Mouse (Mus musculus) brain, adult 2 months (tissue): ENCODE data around the gene Dcaf12l1.
"Not testable (repeated sequence)": the region's sequence is repeated elsewhere in the genome, so short reads cannot be mapped to it uniquely, and the experiment has no call there.

ENCODE experiments used
- DNase-seq: peaks from one replicate; pipeline ENCODE4 v3.0.0; 2011; ENCODE audit warnings: low read depth, low spot score

Dcaf12l1 gene

DNA sequence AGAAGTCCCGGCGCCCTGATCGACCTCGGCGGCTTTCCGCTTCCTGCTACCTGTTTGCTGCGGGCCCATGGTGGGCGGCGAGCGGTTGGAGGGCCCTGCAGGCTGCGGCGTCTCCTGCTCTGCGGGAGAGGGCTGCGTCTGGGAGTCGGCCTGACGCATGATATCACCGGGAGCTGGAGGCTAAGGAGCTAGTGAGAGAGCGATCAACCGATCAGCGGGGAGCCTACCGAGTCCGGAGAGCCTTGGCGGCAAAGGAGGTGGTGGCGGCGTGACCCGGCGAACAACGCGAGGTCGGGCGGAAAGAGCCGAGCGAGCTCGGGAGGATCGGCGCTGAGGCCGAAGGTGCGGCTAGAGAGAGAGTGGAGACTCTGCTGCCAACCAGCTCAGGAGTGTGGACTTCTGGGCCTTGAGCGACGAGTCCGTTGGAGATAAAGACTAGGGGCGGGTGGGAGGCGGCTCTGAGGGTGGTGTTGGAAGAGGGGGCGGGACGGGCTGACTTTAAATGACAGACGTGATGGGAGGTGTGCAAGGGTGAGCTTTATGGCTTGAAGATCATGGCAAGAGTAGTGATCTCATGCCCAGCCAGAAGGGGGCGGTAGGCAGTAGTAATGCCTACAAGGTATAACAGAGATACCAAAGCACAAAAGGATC lies at the start of gene Dcaf12l1:
Gene Dcaf12l1, minus strand, starts transcription at position 437 of the 651 bp plus-strand sequence.
- DNase-seq: peak; percentile 74

DNA sequence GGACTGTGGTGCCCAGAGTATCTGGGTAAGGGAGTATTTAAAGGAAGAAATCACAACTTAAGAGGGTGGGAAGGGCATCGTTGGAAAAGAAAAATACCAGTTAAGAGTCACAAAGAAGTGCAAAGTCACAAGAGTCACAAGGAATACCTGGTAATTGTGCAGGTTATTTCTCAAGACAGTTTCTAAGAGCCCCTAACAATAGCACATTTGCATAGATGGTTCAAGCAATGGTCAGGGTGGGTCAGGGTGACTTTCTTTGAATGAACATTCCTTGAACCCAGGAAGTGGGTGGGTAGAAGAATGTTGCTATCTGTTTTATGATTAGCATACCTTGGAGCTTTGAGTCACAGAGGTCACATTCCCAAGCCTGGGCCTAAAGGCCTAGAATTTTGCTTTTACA lies 19.4 kb upstream of the Dcaf12l1 start:
- not testable (repeated sequence) for DNase-seq

DNA sequence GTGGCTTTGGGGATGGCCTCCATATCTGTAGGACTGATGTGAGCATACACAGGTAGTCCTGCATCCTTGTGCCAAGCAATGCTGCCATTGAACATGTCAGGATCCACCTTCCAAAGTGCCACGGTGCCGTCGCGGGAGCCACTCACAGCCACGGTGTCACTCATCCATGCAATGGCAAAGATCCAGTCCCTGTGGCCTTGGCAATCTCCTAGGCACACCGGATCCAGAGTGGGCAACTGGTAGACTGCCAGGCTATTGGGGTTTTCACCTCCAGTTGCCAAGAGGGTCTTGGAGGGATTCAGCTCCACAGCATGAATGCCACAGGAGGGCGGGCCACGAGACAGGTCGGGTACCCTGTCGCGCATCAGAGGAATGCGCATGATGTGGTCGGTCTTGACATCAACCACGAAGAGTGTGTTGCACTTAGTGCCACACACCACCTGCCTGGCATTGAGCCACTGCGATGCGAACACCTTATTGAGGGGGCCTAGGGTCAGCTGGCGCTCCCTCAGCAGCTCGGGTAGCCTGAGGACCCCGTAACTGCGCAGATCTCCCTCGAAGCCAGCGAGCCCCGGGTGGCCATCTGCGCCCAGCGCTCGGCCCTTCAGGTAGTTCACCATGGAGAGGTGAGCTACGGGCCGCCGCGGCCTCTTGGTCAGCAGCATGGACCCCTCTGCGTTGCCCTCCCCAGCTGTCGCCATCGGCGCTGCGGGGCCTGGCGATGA lies 799 bp downstream of the Dcaf12l1 start:
- peak; percentile 21 for DNase-seq
